Mouse (Mus musculus) adrenal gland, postnatal 14 days (tissue): ENCODE measurements at regions not wholly inside any gene's neighbourhood (a gene's known extent, or its start where the extent isn't known, plus 50 kb on each side); places are given as distances from the start of the nearest gene placed in this dataset.

Source experiments
- DNase-seq: peaks from one replicate; pipeline ENCODE4 v3.0.0; 2021; ENCODE audit warnings: mixed read lengths

GRCm38 (mm10) chr12:119027701-119028100 is 61.5 kb upstream of the Abcb5 start:
- no peak for DNase-seq

GRCm38 (mm10) chr12:119026311-119026710 is 60.1 kb upstream of the Abcb5 start:
- DNase-seq, result peak; percentile 73

GRCm38 (mm10) chr12:119024063-119024462 is 57.8 kb upstream of the Abcb5 start:
- DNase-seq, result no peak
